Mouse (Mus musculus): Measurements from ENCODE around the gene Disc1. TPM values are rescaled to one million over a fixed set of nuclear protein-coding genes. Genes with fewer than 3 reads are reported as not detected.

The Disc1 gene
- total and polyA plus RNA-seq, 3 experiments = not detected

GRCm38 (mm10) chr8:125196573-125197094, 142.6 kb downstream of the Disc1 start:
- DNase-seq (ENCODE audit: extremely low read depth) = no peak
- no peak overlapping the region for H3K4me2 ChIP-seq (ENCODE audit: insufficient read depth, low read depth, poor library complexity, severe bottlenecking)
- in situ Hi-C loops (cut with MboI; ENCODE audit: low pct_ligation_motif_present, low pct_unique_long_range_greater_than_20kb, low sequenced_read_pairs) = loop anchor here (25.0 kb wide), 1 partner anchor 366 kb away; the partner anchor contains the start of gene Sipa1l2

DNA sequence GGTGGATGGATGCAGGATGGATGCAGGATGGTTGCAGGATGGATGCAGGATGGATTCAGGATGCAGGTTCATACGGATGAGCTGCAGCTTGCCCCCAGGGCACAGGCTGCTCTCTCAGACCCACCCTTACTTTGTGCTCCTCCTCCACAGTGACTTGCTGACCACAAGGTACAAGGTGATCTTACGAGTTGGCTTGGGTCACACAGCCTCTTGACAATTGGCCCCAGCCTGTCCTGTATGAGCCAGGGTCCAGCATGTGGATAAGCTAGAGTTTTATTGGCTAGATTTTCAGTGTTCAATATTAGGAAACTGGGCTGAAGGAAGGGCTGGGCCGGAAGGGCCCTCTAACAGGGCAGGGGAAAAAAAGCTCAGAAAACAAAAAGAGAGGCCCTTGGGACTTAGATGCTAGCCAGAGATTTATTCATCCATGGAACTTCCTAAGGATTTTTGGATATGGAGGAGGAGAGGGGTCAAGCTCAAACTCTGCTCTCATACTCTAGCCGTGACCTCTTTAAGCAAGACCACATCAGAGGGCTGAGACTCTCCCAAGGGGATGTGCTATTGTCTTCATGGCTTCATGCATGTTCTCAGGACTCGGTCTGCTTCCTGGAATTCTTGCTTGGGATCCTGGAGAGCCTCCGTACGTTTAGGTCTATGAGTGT, 143.5 kb downstream of the Disc1 start:
- in situ Hi-C loops (cut with MboI; ENCODE audit: low pct_ligation_motif_present, low pct_unique_long_range_greater_than_20kb, low sequenced_read_pairs) = loop anchor here (25.0 kb wide), 1 partner anchor 365 kb away; the partner anchor contains the start of gene Sipa1l2

More at GRCm38 (mm10) chr8:125196573-125197094, 142.6 kb downstream of the Disc1 start:
- dilution Hi-C loops (cut with MboI; ENCODE audit: extremely low pct_ligation_motif_present, extremely low pct_unique_long_range_greater_than_20kb, low sequenced_read_pairs) = no loop called here
- Histone ChIP-seq H3K27me3 (replicated peaks) (peaks cover 30% of the 10 kb centered on the region), H3K4me3 (replicated peaks in 1 of 3; ENCODE audit: low read depth in 2 of 3, low read length in 2 of 3, poor library complexity in 1 of 3) (no peak overlapping the region), H3K27ac (ENCODE audit: insufficient read depth, low read depth) (no peak overlapping the region), H3K4me1 (ENCODE audit: control insufficient read depth in 1 of 2, insufficient read depth in 2 of 2) (peaks cover 3 to 5% of the 10 kb centered on the region in 2 experiments; a peak in 1 of 4 replicates), H3K79me2 (replicated peaks; ENCODE audit: control insufficient read depth, extremely low read depth, insufficient read depth, poor library complexity, severe bottlenecking) (no peaks in the 10 kb centered on the region), H3K9ac (ENCODE audit: insufficient read depth, low read depth) (no peak overlapping the region), H3K9me3 (replicated peaks; ENCODE audit: low read length) (no peaks in the 10 kb centered on the region), H3K36me3 (replicated peaks in 1 of 2; ENCODE audit: control insufficient read depth in 1 of 2, insufficient read depth in 1 of 2, low read length in 1 of 2) (no peaks in the 10 kb centered on the region)
- TF ChIP-seq ELF1 (IDR thresholded peaks at IDR 0.05; ENCODE audit: low read depth, low read length) (no peak), JUND (conservative IDR thresholded peaks at IDR 0.05; ENCODE audit: low read depth, low read length) (no peak), MAX (IDR thresholded peaks at IDR 0.05; ENCODE audit: low read length) (no peak), SIN3A (IDR thresholded peaks at IDR 0.05; ENCODE audit: low read length) (no peak), MEF2A (IDR thresholded peaks at IDR 0.05; ENCODE audit: borderline replicate concordance, low read depth, low read length) (no peak), ZNF384 (IDR thresholded peaks at IDR 0.05; ENCODE audit: low read depth, low read length) (no peak), HCFC1 (IDR thresholded peaks at IDR 0.05; ENCODE audit: low read depth, low read length) (no peak), NRF1 (IDR thresholded peaks at IDR 0.05; ENCODE audit: low read depth, low read length) (no peak), PAX5 (IDR thresholded peaks at IDR 0.05; ENCODE audit: low read length) (no peak), JUN (IDR thresholded peaks at IDR 0.05; ENCODE audit: insufficient read depth, low read depth, low read length) (no peak), POLR2A (IDR thresholded peaks at IDR 0.05; ENCODE audit: low read depth, low read length) (no peak), ZMIZ1 (IDR thresholded peaks at IDR 0.05; ENCODE audit: low read depth, low read length) (no peak), USF2 (conservative IDR thresholded peaks at IDR 0.05; ENCODE audit: low read depth, low read length) (no peak)

More for the DNA sequence above, 143.5 kb downstream of the Disc1 start:
- H3K27me3 ChIP-seq (replicated peaks) = peaks cover 30% of the 10 kb centered on the region
- H3K9ac ChIP-seq (ENCODE audit: insufficient read depth, low read depth) = no peak overlapping the region
- dilution Hi-C loops (cut with MboI; ENCODE audit: extremely low pct_ligation_motif_present, extremely low pct_unique_long_range_greater_than_20kb, low sequenced_read_pairs) = no loop called here
- no peaks in the 10 kb centered on the region for H3K79me2 ChIP-seq (replicated peaks; ENCODE audit: control insufficient read depth, extremely low read depth, insufficient read depth, poor library complexity, severe bottlenecking)
- H3K4me2 ChIP-seq (ENCODE audit: insufficient read depth, low read depth, poor library complexity, severe bottlenecking) = no peak overlapping the region
- H3K27ac ChIP-seq (ENCODE audit: insufficient read depth, low read depth) = no peak overlapping the region
- H3K9me3 ChIP-seq (replicated peaks; ENCODE audit: low read length) = no peaks in the 10 kb centered on the region
- H3K36me3 ChIP-seq (replicated peaks in 1 of 2; ENCODE audit: control insufficient read depth in 1 of 2, insufficient read depth in 1 of 2, low read length in 1 of 2) = no peaks in the 10 kb centered on the region
- DNase-seq (ENCODE audit: extremely low read depth) = no peak
- TF ChIP-seq ZMIZ1 (IDR thresholded peaks at IDR 0.05; ENCODE audit: low read depth, low read length) (no peak), MAZ (IDR thresholded peaks at IDR 0.05; ENCODE audit: low read depth, low read length) (no peak), ZC3H11A (IDR thresholded peaks at IDR 0.05; ENCODE audit: low read depth, low read length) (no peak), POLR2AphosphoS2 (IDR thresholded peaks at IDR 0.05; ENCODE audit: low read depth, low read length) (no peak), POLR2A (IDR thresholded peaks at IDR 0.05; ENCODE audit: low read depth, low read length) (no peak), BHLHE40 (IDR thresholded peaks at IDR 0.05; ENCODE audit: low read depth, low read length) (no peak), MAFK (IDR thresholded peaks at IDR 0.05; ENCODE audit: insufficient replicate concordance, low read length) (no peak), USF2 (conservative IDR thresholded peaks at IDR 0.05; ENCODE audit: low read depth, low read length) (no peak), CHD1 (IDR thresholded peaks at IDR 0.05; ENCODE audit: low read depth, low read length) (no peak), MAX (IDR thresholded peaks at IDR 0.05; ENCODE audit: low read length) (no peak), NELFE (IDR thresholded peaks at IDR 0.05; ENCODE audit: low read depth, low read length) (no peak), SMC3 (IDR thresholded peaks at IDR 0.05; ENCODE audit: low read depth, low read length) (no peak), CHD2 (IDR thresholded peaks at IDR 0.05; ENCODE audit: low read length) (no peak), EP300 (IDR thresholded peaks at IDR 0.05; ENCODE audit: low read length) (no peak), ZKSCAN1 (IDR thresholded peaks at IDR 0.05; ENCODE audit: borderline replicate concordance, low read depth, low read length) (no peak), ETS1 (conservative IDR thresholded peaks at IDR 0.05; ENCODE audit: low read depth, low read length) (no peak), MEF2A (IDR thresholded peaks at IDR 0.05; ENCODE audit: borderline replicate concordance, low read depth, low read length) (no peak), E2F4 (IDR thresholded peaks at IDR 0.05; ENCODE audit: insufficient replicate concordance, low read depth, low read length) (no peak), IRF4 (IDR thresholded peaks at IDR 0.05; ENCODE audit: low read depth, low read length) (no peak)
- peaks cover 3 to 5% of the 10 kb centered on the region in 2 experiments; a peak in 1 of 4 replicates for H3K4me1 ChIP-seq (ENCODE audit: control insufficient read depth in 1 of 2, insufficient read depth in 2 of 2)
- no peak overlapping the region for H3K4me3 ChIP-seq (replicated peaks in 1 of 3; ENCODE audit: low read depth in 2 of 3, low read length in 2 of 3, poor library complexity in 1 of 3)
